Mouse (Mus musculus): ENCODE data around the gene Erg.

The Erg gene

DNA sequence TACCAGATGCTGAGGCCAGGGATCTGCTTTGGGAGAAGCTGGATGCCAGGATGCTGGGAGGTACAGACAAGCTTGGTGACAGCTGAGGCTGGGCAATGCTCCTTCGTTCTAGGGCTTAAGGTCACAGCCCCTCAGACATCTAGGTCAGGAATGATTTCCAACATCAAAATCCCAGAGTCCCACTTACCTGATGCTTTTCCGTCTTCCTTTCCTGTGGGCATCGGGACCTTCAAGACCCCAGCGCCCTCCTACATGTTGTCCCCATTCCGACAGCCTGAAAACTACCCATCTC lies at the start of gene Erg:
Gene Erg (minus strand): TSS at position 283 of the 292 bp plus-strand sequence.
- DNase-seq (ENCODE audit: low spot score): no peak

DNA sequence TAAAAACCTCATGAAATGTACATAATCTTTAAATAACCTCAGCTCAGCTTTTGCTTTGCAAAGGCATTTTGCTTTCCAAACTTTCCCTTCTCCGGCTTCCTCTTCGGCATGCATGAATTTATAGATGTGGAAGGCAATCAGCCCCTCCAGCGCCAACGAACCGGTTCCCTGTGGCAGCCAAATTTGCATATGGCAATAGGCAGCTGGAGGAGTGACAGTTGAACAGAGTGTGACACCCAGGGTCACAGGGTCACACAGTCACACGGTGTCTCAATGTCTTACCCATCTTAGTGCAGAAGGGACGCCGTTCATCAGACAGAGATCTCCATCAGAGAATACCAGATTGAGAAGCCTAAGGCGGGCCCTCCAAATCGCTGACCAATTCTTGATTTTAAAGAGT lies 45.4 kb upstream of the Erg start:
- DNase-seq (ENCODE audit: low spot score): no peak

DNA sequence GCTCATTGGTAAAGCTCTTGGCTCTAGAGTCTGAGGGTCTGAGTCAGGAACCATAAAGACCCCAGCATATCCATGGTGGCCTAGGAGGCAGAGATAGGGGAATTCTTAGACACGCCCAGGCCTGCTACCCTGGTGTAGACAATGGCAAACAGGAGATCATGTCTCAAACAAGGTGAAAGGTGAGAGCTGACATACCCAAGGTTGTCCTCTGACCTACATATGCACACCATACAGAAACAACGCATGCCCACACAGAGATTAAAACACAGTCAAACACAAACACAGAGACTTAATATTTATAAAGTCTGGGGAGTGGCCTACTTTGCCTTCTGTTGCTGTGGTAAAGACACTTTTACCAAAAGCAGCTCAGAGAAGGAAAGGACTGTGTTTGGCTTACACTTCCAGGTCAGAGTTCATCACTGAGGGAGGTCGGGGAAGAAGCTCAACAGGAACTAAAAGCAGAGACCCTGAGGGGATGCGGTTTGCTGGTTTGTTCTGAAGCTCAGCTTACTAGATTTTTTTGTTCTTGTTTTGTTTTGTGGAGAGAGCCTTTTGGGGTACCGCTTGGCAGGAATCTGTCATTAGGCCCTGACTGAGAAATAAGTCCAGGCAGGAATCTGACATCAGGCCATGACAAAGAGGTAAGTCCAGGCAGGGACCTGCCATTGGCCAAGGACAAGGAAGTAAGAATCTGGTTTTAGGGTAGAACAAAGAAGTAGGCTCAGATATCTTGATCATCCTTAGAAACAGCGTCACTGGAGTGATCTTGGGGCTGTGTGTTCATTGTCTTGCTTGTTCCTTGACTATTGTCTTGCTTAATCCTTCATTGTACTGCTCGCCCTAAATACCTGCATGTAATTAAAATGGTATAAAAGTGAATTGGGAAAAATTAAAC lies 37.7 kb upstream of the Erg start:
- DNase-seq (ENCODE audit: low spot score): no peak

DNA sequence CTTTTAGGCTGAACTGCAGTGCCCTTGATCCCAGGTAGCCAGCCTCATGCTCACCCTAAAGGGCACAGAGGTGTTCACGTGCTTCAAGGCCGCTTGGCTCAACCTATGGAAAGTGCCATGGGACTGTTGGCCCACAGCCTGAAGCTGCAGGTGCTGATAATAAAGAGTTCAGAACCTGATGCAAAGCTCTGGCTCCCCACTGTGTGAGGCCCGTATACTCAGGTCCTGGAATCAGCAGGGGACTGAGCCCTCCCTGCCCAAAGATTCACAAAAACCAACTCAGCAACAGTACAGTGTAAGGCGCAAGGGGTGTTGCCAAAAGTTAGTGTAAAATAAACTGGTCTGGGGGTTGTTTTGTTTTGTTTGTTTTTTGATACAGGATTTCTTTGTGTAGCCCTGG lies 36.7 kb upstream of the Erg start:
- DNase-seq (ENCODE audit: low spot score): no peak

DNA sequence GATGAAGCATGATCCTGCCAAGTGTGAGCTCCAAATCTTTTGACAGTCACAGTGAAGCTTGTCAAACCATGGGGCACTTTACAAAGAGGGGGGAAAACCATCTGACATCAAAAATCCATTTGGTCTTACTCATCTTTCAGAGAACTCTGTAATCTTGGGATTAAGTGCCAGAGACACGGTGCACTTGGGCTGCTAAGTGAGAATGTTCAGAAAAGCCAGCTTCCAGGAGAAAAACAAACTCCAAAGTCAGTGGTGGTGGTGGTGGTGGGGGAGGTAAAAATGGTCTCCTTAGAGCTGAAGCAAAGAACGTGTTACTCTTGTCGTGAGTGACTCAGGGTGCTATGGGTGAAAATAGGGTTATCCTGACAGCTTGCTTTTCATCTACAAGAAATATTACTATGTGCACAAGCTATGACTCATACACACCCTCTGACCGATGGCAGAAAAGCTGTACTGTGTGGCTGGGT lies 33.5 kb upstream of the Erg start:
- DNase-seq (ENCODE audit: low spot score): no peak

DNA sequence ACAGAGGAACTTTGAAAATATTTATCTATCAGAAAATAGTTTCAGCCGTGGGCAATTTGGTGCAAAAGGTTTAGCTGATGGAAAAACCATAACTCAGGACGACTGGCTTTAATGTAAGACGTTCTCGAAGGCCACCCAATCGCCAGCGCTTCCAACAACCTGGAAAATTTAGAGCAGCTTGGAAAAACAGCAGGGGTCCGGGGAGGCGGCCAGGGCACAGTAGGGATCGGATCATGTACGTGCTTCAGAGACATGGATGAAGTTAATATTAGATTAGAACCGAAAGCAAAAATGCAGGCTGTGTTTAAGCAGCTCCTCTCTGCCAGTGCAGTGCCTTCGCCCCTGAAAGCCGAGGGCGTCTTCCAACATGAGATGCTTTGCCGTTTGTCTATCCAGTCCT lies 31.8 kb upstream of the Erg start:
- DNase-seq (ENCODE audit: low spot score): no peak

DNA sequence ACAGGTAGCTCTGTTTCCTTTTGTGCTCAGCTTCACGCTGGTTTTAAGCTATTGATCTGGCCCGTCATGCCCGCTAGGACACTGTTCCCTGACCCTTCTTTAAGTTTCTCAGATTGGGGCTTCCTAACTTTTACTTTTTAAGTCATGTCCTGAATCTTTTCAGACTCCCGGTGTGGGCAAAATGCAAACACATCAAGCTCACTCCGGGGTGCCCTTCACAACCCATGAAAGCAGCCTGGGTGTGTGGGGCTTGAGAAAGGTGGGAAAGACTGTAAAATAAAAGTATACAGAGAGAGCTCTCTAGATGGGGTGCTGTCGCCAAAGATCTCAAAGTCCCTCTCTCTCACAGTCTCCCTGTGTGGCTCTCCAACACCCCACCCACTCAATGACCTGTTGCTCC lies 31.3 kb upstream of the Erg start:
- no peak for DNase-seq (ENCODE audit: low spot score)

DNA sequence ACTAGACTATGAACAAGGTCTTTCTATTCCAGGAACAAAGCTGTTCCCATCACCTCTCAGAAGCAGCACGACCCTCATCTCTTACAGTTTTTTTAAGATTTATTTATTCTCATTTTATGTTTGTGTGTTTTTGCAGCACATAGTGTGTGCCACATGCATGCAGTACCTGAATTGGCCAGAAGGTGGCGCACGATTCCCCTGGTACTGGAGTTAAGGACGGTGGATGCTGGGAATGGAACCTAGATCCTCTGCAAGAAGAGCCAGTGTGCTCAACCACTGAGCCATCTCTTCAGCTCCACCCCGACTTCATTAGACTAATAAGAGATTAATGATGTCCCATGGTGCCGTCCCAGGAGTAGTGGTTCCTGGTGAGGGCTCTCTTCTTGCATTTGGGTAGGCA lies 29.2 kb upstream of the Erg start:
- DNase-seq (ENCODE audit: low spot score): no peak

DNA sequence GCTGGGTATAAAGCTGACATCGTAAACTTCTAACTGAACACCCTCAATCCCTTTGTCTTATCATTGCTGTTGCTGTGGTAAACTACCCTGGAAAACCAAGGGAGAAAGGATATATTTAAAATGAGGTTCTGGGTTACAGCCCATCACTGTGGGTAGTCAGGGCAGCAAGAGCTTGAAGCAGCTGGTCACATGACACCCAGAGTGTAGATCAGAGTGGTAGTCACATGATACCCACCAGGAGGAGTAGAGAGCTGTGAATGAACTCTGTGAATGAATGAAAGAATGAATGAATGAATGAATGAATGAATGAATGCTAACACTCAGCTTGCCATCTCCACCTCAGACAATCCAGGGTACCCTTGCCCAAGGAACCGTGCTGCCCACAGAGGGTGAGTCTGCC lies 28.1 kb upstream of the Erg start:
- DNase-seq (ENCODE audit: low spot score): no peak

DNA sequence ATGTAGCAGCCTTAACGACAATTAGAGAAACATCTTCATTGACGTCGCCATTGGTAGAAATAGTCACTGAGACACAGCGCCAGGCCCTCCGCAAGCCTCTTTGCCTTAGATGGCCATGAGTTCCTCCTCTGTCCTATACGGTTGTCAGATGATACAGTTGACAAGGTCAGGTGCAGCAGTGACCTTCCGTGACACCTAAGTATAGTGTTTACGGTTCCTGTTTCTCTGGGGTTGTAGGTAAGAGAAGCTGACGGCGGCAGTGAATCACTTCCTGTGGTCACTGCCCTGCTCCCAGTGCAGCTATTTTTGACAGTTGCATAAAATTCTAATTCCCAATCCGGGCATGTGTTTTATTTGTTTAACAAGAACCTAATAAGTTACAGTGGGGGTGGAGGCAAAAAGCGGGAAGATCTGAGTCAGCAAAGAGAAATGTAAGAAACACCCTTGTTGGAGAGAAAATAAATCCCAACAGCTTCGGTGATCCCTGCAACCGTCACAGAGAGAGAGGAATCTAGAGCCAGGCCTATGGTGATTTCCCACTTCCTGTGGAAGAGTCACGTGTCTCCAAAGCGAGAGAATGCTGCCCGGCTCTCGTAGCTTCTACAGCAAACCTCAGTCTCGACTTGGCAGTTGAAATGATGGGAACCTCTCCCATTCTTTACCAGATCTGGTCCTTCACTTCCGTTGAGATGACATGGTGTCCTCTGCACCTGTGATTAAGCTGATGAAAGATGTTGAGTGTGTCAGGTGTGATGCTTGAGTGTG lies 25.8 kb upstream of the Erg start:
- DNase-seq (ENCODE audit: low spot score): no peak

DNA sequence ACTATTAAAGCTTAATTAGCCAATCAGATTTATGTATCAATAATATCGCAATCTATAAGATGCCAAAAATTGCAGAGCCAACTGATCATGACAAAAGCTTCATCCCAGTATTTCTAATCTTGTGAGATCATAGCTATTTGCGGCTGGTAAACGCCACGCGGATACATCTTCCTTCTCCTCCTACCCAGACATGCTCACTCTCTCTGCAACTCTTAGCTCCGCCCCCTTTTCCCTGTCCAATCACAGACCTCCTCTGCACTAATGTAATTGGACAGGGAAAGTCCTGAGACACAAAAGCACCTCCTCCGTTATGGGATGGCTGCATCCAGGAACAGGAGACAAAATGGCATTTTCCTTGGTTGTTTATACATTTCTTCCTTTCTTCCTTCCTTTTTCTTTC lies 22.2 kb upstream of the Erg start:
- DNase-seq (ENCODE audit: low spot score): no peak

DNA sequence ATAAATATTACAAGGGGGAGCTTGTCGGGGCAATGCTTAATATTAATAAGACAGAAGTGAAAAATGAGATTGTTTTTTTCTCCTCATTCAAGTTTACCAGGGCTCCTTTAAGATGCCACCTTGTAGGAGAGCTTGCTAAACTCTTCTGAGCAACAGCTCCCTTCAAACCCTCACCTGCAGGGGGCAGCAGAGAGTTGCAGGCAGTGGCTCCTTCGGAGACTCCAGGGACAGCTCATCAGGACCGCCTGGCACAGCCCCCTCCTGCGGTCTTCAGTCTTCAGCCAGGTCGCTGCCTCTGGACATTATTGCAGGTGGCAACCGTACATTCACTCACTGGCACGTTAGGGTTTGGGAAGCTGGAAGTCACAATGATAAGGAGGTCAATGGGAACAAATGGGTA lies 18.9 kb upstream of the Erg start:
- DNase-seq (ENCODE audit: low spot score): peak; percentile 61

DNA sequence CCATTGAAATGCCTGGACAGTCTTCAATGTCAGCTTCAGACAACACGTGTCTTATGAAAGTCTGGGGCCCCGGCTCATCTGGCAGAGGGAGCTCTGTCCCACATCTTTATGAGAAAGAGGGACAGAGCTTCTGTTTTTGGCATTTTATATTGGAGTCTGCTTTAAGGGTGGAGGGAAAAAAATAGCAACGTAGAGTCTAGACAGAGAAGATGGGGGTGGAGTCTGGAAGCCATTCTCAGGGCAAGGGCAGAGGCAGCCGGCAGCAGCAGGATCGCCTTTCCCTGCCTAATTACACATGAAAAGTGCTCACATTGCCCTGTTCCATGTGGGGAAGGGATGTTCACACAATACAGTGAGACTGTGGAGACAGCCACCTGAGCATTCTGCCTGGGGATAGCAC lies 16.1 kb upstream of the Erg start:
- DNase-seq (ENCODE audit: low spot score): no peak

DNA sequence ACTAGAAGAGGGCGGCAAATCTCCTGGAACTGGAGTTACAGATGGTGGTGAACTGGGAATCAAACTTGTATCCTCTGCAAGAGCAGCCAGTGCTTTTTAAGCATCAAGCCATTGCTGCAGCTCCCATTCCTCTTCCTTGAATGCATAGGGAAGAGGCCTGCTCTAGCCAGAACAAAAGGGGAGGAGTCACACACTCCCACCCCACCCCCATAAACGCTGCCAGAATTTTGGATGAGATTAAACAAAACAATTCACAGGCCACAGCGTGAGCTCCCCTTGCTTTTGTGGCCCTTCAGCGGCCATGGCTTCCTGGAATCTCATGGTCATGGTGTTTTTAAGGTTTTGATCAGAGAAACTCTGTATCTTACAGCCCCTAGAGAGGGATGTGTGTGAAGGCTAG lies 15.4 kb upstream of the Erg start:
- no peak for DNase-seq (ENCODE audit: low spot score)

DNA sequence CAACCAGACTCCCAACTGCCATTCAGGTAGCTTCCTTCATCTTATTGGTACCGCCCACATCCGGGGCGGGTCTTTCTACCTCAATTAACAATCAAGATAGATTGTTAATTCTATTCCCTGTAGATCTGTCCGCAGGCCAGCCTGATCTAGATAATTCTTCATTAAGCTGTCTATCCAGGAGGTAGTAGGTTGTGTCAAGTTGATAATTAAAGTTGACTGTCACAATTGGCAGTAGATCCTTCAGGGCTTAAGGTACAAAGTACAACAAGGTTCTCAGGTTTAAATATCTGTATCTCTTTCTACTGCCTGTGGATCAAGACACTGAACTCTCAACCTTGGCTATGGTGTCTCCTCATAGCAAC lies 14.8 kb upstream of the Erg start:
- DNase-seq (ENCODE audit: low spot score): no peak

DNA sequence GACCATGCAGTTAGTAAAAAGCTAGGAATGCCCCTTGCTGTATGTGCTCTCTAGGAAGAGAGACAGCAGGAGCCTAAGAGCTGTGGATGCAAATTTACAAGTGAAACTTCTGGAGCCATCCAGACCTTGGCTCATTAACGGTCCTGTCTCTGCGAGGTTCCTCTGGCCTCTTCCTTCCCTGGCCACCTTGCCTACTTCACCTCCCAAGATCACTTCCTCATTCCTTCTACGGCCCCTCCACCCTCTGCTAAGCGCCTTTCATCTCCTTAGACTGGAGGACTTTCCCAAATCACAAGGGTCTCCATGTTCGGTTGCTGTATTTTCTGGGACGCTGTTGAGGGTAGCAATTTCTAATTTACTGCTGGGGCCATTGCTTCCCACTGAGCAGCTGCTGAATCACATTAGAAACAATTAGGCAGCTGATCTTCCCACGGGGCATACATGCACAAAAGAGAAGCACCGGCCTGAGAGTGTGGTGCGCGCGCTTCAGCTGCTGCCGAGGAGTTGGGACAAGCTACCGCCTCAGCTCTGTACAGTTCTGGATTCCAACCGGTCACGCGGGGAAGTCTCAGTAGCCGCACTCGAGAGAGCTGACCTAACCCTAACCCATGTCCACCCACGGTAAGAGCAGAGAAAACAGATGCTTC lies 14.3 kb upstream of the Erg start:
- DNase-seq (ENCODE audit: low spot score): no peak

DNA sequence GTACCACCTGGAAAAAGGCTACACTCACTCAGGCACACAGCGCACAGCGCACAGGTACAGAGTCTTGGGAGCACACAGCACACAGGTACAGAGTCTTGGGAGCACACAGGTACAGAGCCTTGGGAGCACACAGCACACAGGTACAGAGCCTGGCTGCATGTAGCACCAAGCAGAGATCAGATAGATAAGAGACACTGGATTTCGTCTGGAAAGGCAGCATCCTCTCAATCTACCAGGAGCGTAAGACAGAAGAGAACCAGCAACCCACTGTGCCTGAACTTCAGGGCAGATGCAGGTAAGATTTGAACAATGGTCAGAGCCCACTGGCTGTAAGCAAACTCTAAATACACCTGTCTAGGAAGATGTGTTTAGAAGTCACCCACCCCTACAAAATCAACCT lies 12.5 kb upstream of the Erg start:
- no peak for DNase-seq (ENCODE audit: low spot score)

DNA sequence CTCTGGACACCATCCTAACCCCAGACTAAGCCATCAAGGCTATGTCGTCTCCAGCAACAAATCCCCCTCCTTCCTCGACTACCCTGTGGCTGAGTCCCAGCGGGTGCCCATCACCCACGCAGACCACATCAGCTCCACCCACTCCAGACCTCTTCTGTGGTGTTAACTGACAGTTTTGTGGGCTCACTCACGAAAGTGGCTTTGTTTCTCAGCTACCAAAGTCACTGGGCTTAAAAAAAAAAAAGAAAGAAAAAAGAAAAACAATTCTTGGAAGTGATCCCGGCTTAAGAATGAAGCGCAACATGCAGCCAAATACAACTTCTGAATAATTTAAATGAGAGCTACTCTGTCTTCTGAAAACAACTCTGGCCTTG lies 11.2 kb upstream of the Erg start:
- no peak for DNase-seq (ENCODE audit: low spot score)

DNA sequence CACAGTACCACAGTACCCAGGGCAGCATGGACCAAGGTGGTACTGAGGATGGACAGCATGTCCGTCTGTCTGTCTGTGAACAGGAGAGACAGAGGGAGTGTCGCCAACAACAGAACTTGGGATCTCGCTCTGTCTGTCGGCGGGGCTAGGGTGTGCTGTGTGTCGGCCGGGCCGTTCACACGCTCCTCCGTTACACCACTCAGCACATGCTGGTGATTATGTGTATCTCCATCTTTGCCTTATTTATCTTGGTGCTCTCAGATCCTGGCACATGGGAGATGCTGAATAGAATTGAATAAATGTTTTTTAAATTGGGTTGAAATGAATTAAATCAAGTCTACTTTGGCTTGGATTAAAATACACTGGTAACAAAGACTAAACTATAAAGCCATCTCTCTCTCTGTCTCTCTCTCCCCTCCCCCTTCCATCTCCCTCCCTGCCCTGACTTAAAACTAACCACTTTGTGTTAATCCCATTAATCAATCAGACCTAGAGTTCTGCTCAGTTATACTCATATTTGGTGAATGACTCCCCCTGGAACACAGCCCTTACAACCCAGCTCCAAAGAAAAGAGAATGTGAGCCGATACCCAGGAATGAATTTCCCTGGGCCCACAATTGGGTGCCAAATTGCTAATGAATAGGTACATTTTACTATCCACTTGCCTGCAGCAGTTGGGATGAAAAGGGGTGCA lies 10.6 kb upstream of the Erg start:
- no peak for DNase-seq (ENCODE audit: low spot score)

DNA sequence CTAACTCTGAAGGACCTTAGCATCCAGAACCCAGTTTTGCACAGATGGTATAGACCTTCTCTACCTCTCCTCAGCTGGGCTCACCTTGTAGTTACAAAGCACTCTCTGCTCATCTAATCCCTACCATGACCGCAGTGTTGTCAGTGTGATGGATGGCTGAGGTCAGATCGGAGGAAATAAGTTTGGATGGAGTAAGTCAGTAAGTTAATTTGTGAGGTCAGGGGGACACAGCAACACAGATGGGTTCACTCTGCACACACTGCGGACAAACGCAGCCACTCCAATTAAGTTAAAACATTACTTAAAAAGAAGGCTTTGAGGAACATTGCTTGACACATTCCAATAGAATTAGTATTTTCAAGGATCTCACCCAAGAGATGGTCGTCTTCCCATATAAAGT lies 2.5 kb upstream of the Erg start:
- no peak for DNase-seq (ENCODE audit: low spot score)

DNA sequence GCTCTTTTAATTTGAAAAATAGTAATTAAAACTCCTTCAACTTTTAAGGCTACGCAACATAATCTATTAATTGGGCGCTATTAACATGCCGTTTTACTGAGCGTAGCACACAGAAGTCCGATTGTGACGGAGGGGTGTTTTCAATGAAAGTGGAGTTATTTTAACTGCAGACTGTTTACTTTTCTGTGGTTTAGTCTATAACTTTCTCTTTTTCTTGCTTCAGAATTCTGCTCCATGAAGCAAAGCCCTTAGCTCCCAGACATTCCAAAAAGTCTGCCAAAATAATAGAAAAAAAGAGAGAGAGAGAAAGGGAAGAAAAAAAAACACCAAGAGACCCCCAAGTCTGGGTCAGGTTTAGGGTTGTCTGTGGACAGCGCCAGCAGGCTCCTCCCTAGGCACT lies 333 bp upstream of the Erg start:
- no peak for DNase-seq (ENCODE audit: low spot score)

DNA sequence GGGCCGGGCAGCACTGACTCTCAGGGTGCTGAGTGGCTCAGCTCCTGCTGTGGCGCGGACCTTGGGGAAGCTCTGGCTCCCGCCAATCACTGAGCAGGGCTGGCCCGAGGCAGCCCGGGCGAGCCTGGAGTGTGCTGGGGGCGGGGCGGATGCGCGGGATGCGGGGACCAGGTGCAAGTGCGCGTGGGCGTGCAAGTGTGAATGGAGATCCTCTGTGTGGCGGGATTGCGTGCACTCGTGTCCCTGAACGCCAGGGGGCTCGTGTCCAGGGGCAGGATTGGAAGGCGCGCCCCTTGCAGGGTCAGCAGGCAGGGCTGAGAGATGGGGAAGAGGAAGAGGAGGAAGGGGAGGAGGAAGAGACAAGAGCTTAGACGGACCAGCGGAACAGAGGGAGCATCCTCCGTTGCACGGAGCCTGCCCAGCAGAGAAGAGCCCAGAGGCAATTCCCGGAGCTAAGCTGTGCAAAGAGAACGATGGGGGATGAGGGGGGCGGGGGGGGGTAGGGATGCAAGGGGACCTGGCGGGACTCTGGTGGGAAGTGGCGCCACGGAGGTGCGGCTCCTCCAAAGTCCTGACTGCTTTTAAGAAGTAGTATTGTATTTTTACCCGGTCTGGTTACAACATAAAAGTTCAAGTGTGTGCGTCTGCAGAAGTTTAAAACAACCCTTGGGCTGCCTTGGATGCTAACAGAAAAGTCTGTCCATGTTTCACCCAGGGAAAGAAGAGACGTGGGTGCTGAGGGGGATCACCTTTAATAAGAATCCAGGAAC lies 667 bp downstream of the Erg start:
- no peak for DNase-seq (ENCODE audit: low spot score)
